Mouse (Mus musculus): ENCODE results near the gene Scube3.

Scube3 gene

GRCm38 (mm10) chr17:28141771-28142699 lies at the start of gene Scube3:
Gene Scube3, plus strand, starts transcription at chr17:28142141.
- DNase-seq (ENCODE audit: low spot score) = peak; percentile 63

GRCm38 (mm10) chr17:28092297-28092696 lies 49.6 kb upstream of the Scube3 start:
- DNase-seq (ENCODE audit: low spot score) = no peak

GRCm38 (mm10) chr17:28093837-28094236 lies 48.1 kb upstream of the Scube3 start:
- DNase-seq (ENCODE audit: low spot score) = no peak

- no peak for DNase-seq (ENCODE audit: low spot score)
Observed at GRCm38 (mm10) chr17:28096418-28096817, 45.5 kb upstream of the Scube3 start.

GRCm38 (mm10) chr17:28097308-28097707 lies 44.6 kb upstream of the Scube3 start:
- DNase-seq (ENCODE audit: low spot score) = no peak

- no peak for DNase-seq (ENCODE audit: low spot score)
Observed at GRCm38 (mm10) chr17:28099086-28099485, 42.9 kb upstream of the Scube3 start.

- DNase-seq (ENCODE audit: low spot score) = no peak
Observed at GRCm38 (mm10) chr17:28100669-28101068, 41.3 kb upstream of the Scube3 start.

GRCm38 (mm10) chr17:28101284-28101887 lies 40.6 kb upstream of the Scube3 start:
- no peak for DNase-seq (ENCODE audit: low spot score)

- DNase-seq (ENCODE audit: low spot score) = no peak
Observed at GRCm38 (mm10) chr17:28101902-28102319, 40.0 kb upstream of the Scube3 start.

GRCm38 (mm10) chr17:28104416-28104815 lies 37.5 kb upstream of the Scube3 start:
- no peak for DNase-seq (ENCODE audit: low spot score)

GRCm38 (mm10) chr17:28106352-28106751 lies 35.6 kb upstream of the Scube3 start:
- no peak for DNase-seq (ENCODE audit: low spot score)

- DNase-seq (ENCODE audit: low spot score) = no peak
Observed at GRCm38 (mm10) chr17:28107275-28107674, 34.7 kb upstream of the Scube3 start.

- no peak for DNase-seq (ENCODE audit: low spot score)
Observed at GRCm38 (mm10) chr17:28112266-28112665, 29.7 kb upstream of the Scube3 start.

GRCm38 (mm10) chr17:28116335-28116734 lies 25.6 kb upstream of the Scube3 start:
- DNase-seq (ENCODE audit: low spot score) = no peak

GRCm38 (mm10) chr17:28117451-28118209 lies 24.3 kb upstream of the Scube3 start:
- no peak for DNase-seq (ENCODE audit: low spot score)

- DNase-seq (ENCODE audit: low spot score) = no peak
Observed at GRCm38 (mm10) chr17:28120460-28120859, 21.5 kb upstream of the Scube3 start.

GRCm38 (mm10) chr17:28122949-28123348 lies 19.0 kb upstream of the Scube3 start:
- DNase-seq (ENCODE audit: low spot score) = no peak

GRCm38 (mm10) chr17:28123627-28124026 lies 18.3 kb upstream of the Scube3 start:
- no peak for DNase-seq (ENCODE audit: low spot score)

- DNase-seq (ENCODE audit: low spot score) = no peak
Observed at GRCm38 (mm10) chr17:28124368-28124767, 17.6 kb upstream of the Scube3 start.

- DNase-seq (ENCODE audit: low spot score) = no peak
Observed at GRCm38 (mm10) chr17:28129796-28130195, 12.1 kb upstream of the Scube3 start.

GRCm38 (mm10) chr17:28130391-28131125 lies 11.4 kb upstream of the Scube3 start:
- no peak for DNase-seq (ENCODE audit: low spot score)

- no peak for DNase-seq (ENCODE audit: low spot score)
Observed at GRCm38 (mm10) chr17:28131156-28131555, 10.8 kb upstream of the Scube3 start.
